ENCODE assay signal across 8 mouse cellular contexts in genomic region chr4:150462367-150462766, GRCm38 (mm10).
A peak's percentile ranks its signal among the peaks of the same experiment; 100 is the strongest.
DNase-seq lines count a peak whose midpoint lies in the region; ATAC-seq lines count a peak whose summit lies in the region.

No protein-coding gene starts in this region.

- no peaks in the 10 kb centered on the region for H3K27me3 ChIP-seq in midbrain, embryonic 10.5 days (ENCODE audit: low read depth, poor library complexity, severe bottlenecking)
- no peaks in the 10 kb centered on the region for H3K27me3 ChIP-seq in midbrain, embryonic 11.5 days (ENCODE audit: control insufficient read depth, insufficient read depth, low read length)
- peaks cover 10% of the 10 kb centered on the region; the same call in 1 of the 2 replicates for H3K27me3 ChIP-seq in midbrain, embryonic 12.5 days

- H3K4me2 ChIP-seq in midbrain, embryonic 11.5 days = no peak overlapping the region
- H3K4me2 ChIP-seq in midbrain, embryonic 12.5 days (replicated peaks) = no peak overlapping the region

- no peak for ATAC-seq in midbrain, embryonic 11.5 days (ENCODE audit: low FRiP score)
- ATAC-seq in midbrain, embryonic 12.5 days (ENCODE audit: low FRiP score, low read depth) = no peak

- intact Hi-C loops in left cerebral cortex, postnatal 10 days (cut with DNase I) = loop anchor here (5.0 to 10.0 kb wide), 2 partner anchors 50 to 198 kb away; no protein-coding TSS in a partner anchor

- DNase-seq in midbrain, embryonic 10.5 days (ENCODE audit: low spot score) = no peak
- DNase-seq in midbrain, embryonic 11.5 days (ENCODE audit: low spot score, missing footprints) = no peak
- peak; percentile 78 to 84 for DNase-seq in cerebellum, postnatal 10 days
- DNase-seq in heart, postnatal 4 days = peak; percentile 73
- peak; percentile 66 to 76 for DNase-seq in left cerebral cortex, postnatal 10 days (ENCODE audit: extremely low spot score in 1 of 2, low spot score in 2 of 2)
- DNase-seq in embryo, embryonic 9.5 days (ENCODE audit: extremely low spot score) = no peak
- DNase-seq in urinary bladder, adult 2 months (ENCODE audit: low spot score) = no peak

- H3K4me1 ChIP-seq in midbrain, embryonic 10.5 days = peaks cover 94% of the 10 kb centered on the region
- peaks cover 25% of the 10 kb centered on the region for H3K4me1 ChIP-seq in midbrain, embryonic 11.5 days (ENCODE audit: control insufficient read depth, insufficient read depth, low read length)
- peaks cover 60% of the 10 kb centered on the region for H3K4me1 ChIP-seq in midbrain, embryonic 12.5 days

- H3K27ac ChIP-seq in midbrain, embryonic 10.5 days (replicated peaks) = peak overlapping the region; percentile 61
- H3K27ac ChIP-seq in midbrain, embryonic 11.5 days (ENCODE audit: low read depth, low read length) = no peak overlapping the region
- 0 out of 2 replicates have a peak overlapping the region, but pooled peaks have one; percentile 39 for H3K27ac ChIP-seq in midbrain, embryonic 12.5 days (replicated peaks)

- no peak overlapping the region for H3K9ac ChIP-seq in midbrain, embryonic 11.5 days (ENCODE audit: low read length)
- no peak overlapping the region for H3K9ac ChIP-seq in midbrain, embryonic 12.5 days (replicated peaks)

- H3K9me3 ChIP-seq in midbrain, embryonic 10.5 days (replicated peaks) = no peaks in the 10 kb centered on the region
- no peaks in the 10 kb centered on the region for H3K9me3 ChIP-seq in midbrain, embryonic 11.5 days (ENCODE audit: control insufficient read depth, low read length)
- no peaks in the 10 kb centered on the region for H3K9me3 ChIP-seq in midbrain, embryonic 12.5 days

- 58% methylated on average over 4 of the region's 4 CpGs for WGBS in midbrain, embryonic 10.5 days
- WGBS in midbrain, embryonic 11.5 days = 49% methylated on average over 4 of the region's 4 CpGs
- 42% methylated on average over 4 of the region's 4 CpGs for WGBS in midbrain, embryonic 12.5 days

- no peaks in the 10 kb centered on the region for H3K36me3 ChIP-seq in midbrain, embryonic 10.5 days
- no peaks in the 10 kb centered on the region for H3K36me3 ChIP-seq in midbrain, embryonic 11.5 days (ENCODE audit: control insufficient read depth, insufficient read depth, low read length)
- H3K36me3 ChIP-seq in midbrain, embryonic 12.5 days = no peaks in the 10 kb centered on the region

- no peak overlapping the region for H3K4me3 ChIP-seq in midbrain, embryonic 10.5 days
- H3K4me3 ChIP-seq in midbrain, embryonic 11.5 days (ENCODE audit: low read depth, low read length) = no peak overlapping the region
- no peak overlapping the region for H3K4me3 ChIP-seq in midbrain, embryonic 12.5 days

Comparison
In these comparisons a context has a peak if more than half of its experiments do, and no peak if none do; other contexts are left out.
1. DNase-seq: peak in cerebellum, postnatal 10 days (2 of 2), heart, postnatal 4 days (single experiment) and left cerebral cortex, postnatal 10 days (2 of 2); none in midbrain, embryonic 10.5 days (single experiment), midbrain, embryonic 11.5 days (single experiment), embryo, embryonic 9.5 days (single experiment) and urinary bladder, adult 2 months (single experiment).